Mouse (Mus musculus): ENCODE data around the gene Slc26a8. TPM values are rescaled to one million over a fixed set of nuclear protein-coding genes. Genes with fewer than 3 reads are reported as not detected.

Gene Slc26a8
- total and polyA plus RNA-seq, 3 experiments: 0.58 to 1.6 TPM; not detected in 1

DNA sequence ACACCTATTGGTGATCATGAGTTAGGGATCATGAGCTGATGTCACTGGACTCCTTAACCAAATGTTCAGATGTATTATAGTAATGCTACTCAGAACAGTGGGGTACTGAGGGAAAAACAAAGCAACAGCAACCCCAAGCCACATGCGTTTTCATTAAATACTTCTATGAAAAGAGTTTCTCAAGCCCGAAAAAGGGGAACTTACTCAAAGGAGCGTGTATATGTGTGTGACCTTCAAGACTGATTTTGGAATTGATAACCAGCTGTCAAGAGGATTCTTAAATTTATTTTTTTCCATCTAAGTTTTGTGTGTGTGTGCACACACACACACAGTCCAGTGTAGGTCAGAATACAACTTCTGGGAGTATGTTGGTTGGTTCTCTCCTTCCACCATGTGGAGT is 49.9 kb downstream of the Slc26a8 start (continued):
- TF ChIP-seq MAZ (IDR thresholded peaks at IDR 0.05; ENCODE audit: low read depth, low read length): no peak

DNA sequence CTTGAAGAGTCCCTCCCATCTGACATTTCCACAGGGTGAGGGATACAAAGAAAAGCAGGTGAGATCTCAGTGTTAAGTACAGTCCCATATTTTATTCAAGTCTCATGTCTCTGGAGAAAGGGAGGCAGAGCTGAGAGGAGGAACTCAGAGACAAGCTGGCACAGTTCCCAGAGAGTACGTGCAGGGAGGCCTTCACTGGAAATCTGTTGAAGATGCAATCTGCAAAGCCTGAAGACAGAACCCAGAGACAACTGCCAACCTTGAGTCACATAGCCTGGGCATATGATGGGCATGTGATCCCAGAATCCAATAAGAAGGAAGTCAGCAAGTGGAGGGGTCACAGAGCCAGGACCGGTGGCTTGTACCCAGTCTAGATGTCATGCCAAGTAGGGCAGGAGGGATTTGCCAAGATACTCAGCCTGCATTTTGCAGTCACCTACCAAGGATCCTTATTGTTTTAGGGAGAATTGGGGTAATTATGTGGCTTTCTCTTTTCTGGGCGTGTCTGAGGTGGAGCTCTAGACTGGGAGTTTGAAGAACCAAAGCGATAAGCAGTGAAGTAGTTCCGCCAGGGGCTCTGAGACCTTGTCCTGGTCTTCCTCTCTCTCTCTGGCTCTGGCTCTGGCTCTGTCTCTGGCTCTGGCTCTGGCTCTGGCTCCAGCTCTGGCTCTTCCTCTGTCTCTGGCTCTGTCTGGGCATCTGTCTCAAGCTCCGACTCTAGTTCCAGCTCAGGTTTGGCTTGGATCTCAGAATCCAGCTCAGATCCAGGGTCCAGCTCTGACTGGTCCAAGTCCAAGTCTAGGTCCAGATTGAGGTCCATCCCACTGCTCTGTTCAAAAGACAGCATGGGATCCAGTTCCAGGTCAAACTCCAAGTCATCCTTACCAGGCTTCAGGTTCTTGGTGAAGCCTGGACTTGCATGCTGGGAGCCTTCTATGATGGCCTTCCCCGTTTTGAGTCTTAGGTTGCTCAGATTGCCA is 52.0 kb downstream of the Slc26a8 start:
- Histone ChIP-seq H3K9me3 (replicated peaks; ENCODE audit: insufficient read depth, low read length) (no peaks in the 10 kb centered on the region), H3K79me2 (ENCODE audit: control insufficient read depth, insufficient read depth, low read length, poor library complexity) (no peaks in the 10 kb centered on the region), H3K9ac (ENCODE audit: control insufficient read depth, low read depth, low read length, poor library complexity, severe bottlenecking) (peak overlapping the region; percentile 8; the same call in 1 of the 2 replicates), H3K4me1 (ENCODE audit: control insufficient read depth in 1 of 2, insufficient read depth in 2 of 2, low read length in 2 of 2) (peaks cover 43 to 50% of the 10 kb centered on the region in 2 experiments), H3K4me3 (ENCODE audit: control insufficient read depth in 1 of 2, insufficient read depth in 1 of 2, low read depth in 2 of 2, low read length in 2 of 2) (peak overlapping the region in 1 of 2 experiments; percentile 34; a peak in 1 of 4 replicates), H3K27ac (ENCODE audit: control insufficient read depth, low read depth, low read length) (peak overlapping the region; percentile 93), H3K27me3 (ENCODE audit: control insufficient read depth in 1 of 2, insufficient read depth in 2 of 2, low read length in 2 of 2) (no peaks in the 10 kb centered on the region), H3K36me3 (ENCODE audit: control insufficient read depth in 1 of 2, insufficient read depth in 2 of 2, low read length in 2 of 2) (peaks cover 0 to 51% of the 10 kb centered on the region in 2 experiments; a peak in 2 of 4 replicates)
- TF ChIP-seq NELFE (IDR thresholded peaks at IDR 0.05; ENCODE audit: low read depth, low read length): peak; percentile 50
- TF ChIP-seq SIN3A (IDR thresholded peaks at IDR 0.05; ENCODE audit: low read length): peak; percentile 73
- 0 out of 2 replicates have a peak, but pooled peaks have one; percentile 33 for TF ChIP-seq MAFK (IDR thresholded peaks at IDR 0.05; ENCODE audit: borderline replicate concordance, low read depth, low read length)
- peak; percentile 73 for TF ChIP-seq ETS1 (IDR thresholded peaks at IDR 0.05; ENCODE audit: low read depth, low read length)
- peak; percentile 58; the same call in 1 of the 2 replicates for TF ChIP-seq ZMIZ1 (IDR thresholded peaks at IDR 0.05; ENCODE audit: low read depth, low read length)
- no peak for TF ChIP-seq MAX (IDR thresholded peaks at IDR 0.05; ENCODE audit: low read length)
- peak; percentile 51 for TF ChIP-seq ELF1 (IDR thresholded peaks at IDR 0.05; ENCODE audit: low read depth, low read length)
- 0 out of 2 replicates have a peak, but pooled peaks have one; percentile 41 for TF ChIP-seq HCFC1 (IDR thresholded peaks at IDR 0.05; ENCODE audit: low read depth, low read length)
- TF ChIP-seq MXI1 (IDR thresholded peaks at IDR 0.05; ENCODE audit: low read depth, low read length): peak; percentile 76
- TF ChIP-seq CHD1 (IDR thresholded peaks at IDR 0.05; ENCODE audit: low read depth, low read length): 0 out of 2 replicates have a peak, but pooled peaks have one; percentile 47
- TF ChIP-seq GATA1 (IDR thresholded peaks at IDR 0.05; ENCODE audit: low read depth, low read length): peak; percentile 47; the same call in 1 of the 2 replicates
- TF ChIP-seq KAT2A (conservative IDR thresholded peaks at IDR 0.05; ENCODE audit: low read depth, low read length): no peak
- peak in 1 of 2 experiments; percentile 48; a peak in 1 of 4 replicates for TF ChIP-seq POLR2A (IDR thresholded peaks at IDR 0.05; ENCODE audit: control insufficient read depth in 1 of 2, insufficient read depth in 1 of 2, low read depth in 1 of 2, low read length in 2 of 2, poor library complexity in 1 of 2)
- TF ChIP-seq BHLHE40 (IDR thresholded peaks at IDR 0.05; ENCODE audit: borderline replicate concordance, low read depth, low read length): peak; percentile 96
- TF ChIP-seq TBP (IDR thresholded peaks at IDR 0.05; ENCODE audit: low read depth, low read length): peak; percentile 16; the same call in 1 of the 2 replicates
- TF ChIP-seq RCOR1 (IDR thresholded peaks at IDR 0.05; ENCODE audit: low read depth, low read length): peak; percentile 93
- TF ChIP-seq MYC (IDR thresholded peaks at IDR 0.05; ENCODE audit: low read depth, low read length): 0 out of 2 replicates have a peak, but pooled peaks have one; percentile 46
- TF ChIP-seq RAD21 (IDR thresholded peaks at IDR 0.05; ENCODE audit: low read depth, low read length): no peak
- peak; percentile 57 to 77 for TF ChIP-seq EP300 (IDR thresholded peaks at IDR 0.05; ENCODE audit: low read depth in 1 of 2, low read length in 2 of 2)
- TF ChIP-seq USF1 (IDR thresholded peaks at IDR 0.05; ENCODE audit: low read depth, low read length): peak; percentile 81
- TF ChIP-seq TCF12 (IDR thresholded peaks at IDR 0.05; ENCODE audit: low read depth, low read length): peak; percentile 63
- no peak for TF ChIP-seq JUND (IDR thresholded peaks at IDR 0.05; ENCODE audit: low read depth, low read length)
- no peak for TF ChIP-seq POLR2AphosphoS5 (IDR thresholded peaks at IDR 0.05; ENCODE audit: borderline replicate concordance, low read depth, low read length)
- TF ChIP-seq MYB (IDR thresholded peaks at IDR 0.05; ENCODE audit: low read depth, low read length): peak; percentile 61; the same call in 1 of the 2 replicates
- TF ChIP-seq MEF2A (IDR thresholded peaks at IDR 0.05; ENCODE audit: extremely low read depth, insufficient replicate concordance, low read depth, low read length, poor library complexity, severe bottlenecking): no peak
- DNase-seq (ENCODE audit: low read depth, low spot score): peak; percentile 97

Data from MEL (cell line).